Mouse (Mus musculus) stomach, postnatal 0 days (tissue): Measurements from ENCODE around the gene Fbxl17. TPM values are rescaled to one million over a fixed set of nuclear protein-coding genes. Genes with fewer than 3 reads are reported as not detected.

Experiments
- ATAC-seq: fragments of 200-750 bp; cut with Nextera tagmentation; 2 replicates; pipeline ENCODE4 v1.8.0; 2017; ENCODE audit not compliant: low FRiP score, low TSS enrichment
- DNase-seq: peaks from one replicate; pipeline ENCODE4 v3.0.0-alpha.2; 2016; ENCODE audit warnings: low spot score
- H3K27ac ChIP-seq: fragments of 300-500 bp; sonication (generic); replicated peaks from 2 replicates; pipeline ENCODE4 v1.5.1; 2014; ENCODE audit warnings: mild to moderate bottlenecking, control low read depth
- H3K27me3 ChIP-seq: fragments of 300-500 bp; sonication (generic); 2 replicates; pipeline ENCODE4 v1.6.1; 2014; ENCODE audit warnings: low read length; ENCODE audit not compliant: control insufficient read depth, insufficient read depth
- H3K36me3 ChIP-seq: fragments of 300-500 bp; sonication (generic); 2 replicates; pipeline ENCODE4 v1.6.1; 2014; ENCODE audit warnings: low read length, mixed read lengths; ENCODE audit not compliant: control insufficient read depth, insufficient read depth
- H3K4me1 ChIP-seq: fragments of 300-500 bp; sonication (generic); replicated peaks from 2 replicates; pipeline ENCODE4 v1.6.1; 2014; ENCODE audit warnings: antibody characterized with exemption; ENCODE audit not compliant: control insufficient read depth, insufficient read depth
- H3K4me2 ChIP-seq: fragments of 300-500 bp; sonication (generic); replicated peaks from 2 replicates; pipeline ENCODE4 v1.6.1; 2014; ENCODE audit warnings: low read depth, mild to moderate bottlenecking, control low read depth, moderate library complexity
- H3K4me3 ChIP-seq: fragments of 300-500 bp; sonication (generic); 2 replicates; pipeline ENCODE4 v1.5.1; 2014; ENCODE audit warnings: low read depth, low read length, control low read depth
- H3K9ac ChIP-seq: fragments of 300-500 bp; sonication (generic); 2 replicates; pipeline ENCODE4 v1.6.1; 2014; ENCODE audit warnings: mild to moderate bottlenecking, low read length, control low read depth, mixed read lengths
- H3K9me3 ChIP-seq: fragments of 300-500 bp; sonication (generic); 2 replicates; pipeline ENCODE4 v1.6.1; 2016; ENCODE audit warnings: low read length; ENCODE audit not compliant: control insufficient read depth
- CTCF ChIP-seq: IDR thresholded peaks from 2 replicates; pipeline ENCODE4 v1.5.1; 2016; ENCODE audit warnings: antibody characterized with exemption, low read depth, mild to moderate bottlenecking, moderate library complexity
- EP300 ChIP-seq: optimal IDR thresholded peaks from 2 replicates; pipeline ENCODE3; 2016; ENCODE audit warnings: antibody characterized with exemption
- WGBS: fragments of 180-500 bp; shearing (Covaris S2); extraction: QIAGEN DNeasy Blood & Tissue Kit; methylation state at CpG from one replicate; pipeline ENCODE4 v1.1.7; 2014; 5-methylcytosine and 5-hydroxymethylcytosine counted together
- polyA plus RNA-seq: library from polyadenylated mRNA; unstranded; fragments of >200 nt; fragmentation: Nextera tagmentation; extraction: Ambion mirVana; gene quantifications from 2 replicates; pipeline ENCODE4 v1.2.1, GENCODE M21; 2015

Fbxl17 gene
- polyA plus RNA-seq, 1 experiment from 2014 or later = 3.6 TPM

GRCm38 (mm10) chr17:63370977-63371376 is 128.8 kb downstream of the Fbxl17 start:
- no peaks in the 10 kb centered on the region for H3K4me1 ChIP-seq
- no peak for ATAC-seq
- WGBS = 71% methylated on average over 3 of the region's 3 CpGs
- H3K27me3 ChIP-seq = no peaks in the 10 kb centered on the region
- no peaks in the 10 kb centered on the region for H3K36me3 ChIP-seq
- no peak for DNase-seq
- TF ChIP-seq EP300 (no peak), CTCF (no peak)
- H3K9ac ChIP-seq = no peak overlapping the region
- H3K4me2 ChIP-seq = no peak overlapping the region
- H3K9me3 ChIP-seq = no peaks in the 10 kb centered on the region
- no peak overlapping the region for H3K27ac ChIP-seq
- no peak overlapping the region for H3K4me3 ChIP-seq

- no peak for DNase-seq
- Histone ChIP-seq H3K9ac (no peak overlapping the region), H3K4me1 (no peaks in the 10 kb centered on the region), H3K4me2 (no peak overlapping the region), H3K9me3 (no peaks in the 10 kb centered on the region), H3K27me3 (no peaks in the 10 kb centered on the region), H3K4me3 (no peak overlapping the region), H3K27ac (no peak overlapping the region), H3K36me3 (no peaks in the 10 kb centered on the region)
- TF ChIP-seq CTCF (no peak), EP300 (no peak)
- WGBS = 74% methylated on average over 8 of the region's 8 CpGs
- no peak for ATAC-seq
Measured at GRCm38 (mm10) chr17:63369631-63370310, 130.0 kb downstream of the Fbxl17 start.

DNA sequence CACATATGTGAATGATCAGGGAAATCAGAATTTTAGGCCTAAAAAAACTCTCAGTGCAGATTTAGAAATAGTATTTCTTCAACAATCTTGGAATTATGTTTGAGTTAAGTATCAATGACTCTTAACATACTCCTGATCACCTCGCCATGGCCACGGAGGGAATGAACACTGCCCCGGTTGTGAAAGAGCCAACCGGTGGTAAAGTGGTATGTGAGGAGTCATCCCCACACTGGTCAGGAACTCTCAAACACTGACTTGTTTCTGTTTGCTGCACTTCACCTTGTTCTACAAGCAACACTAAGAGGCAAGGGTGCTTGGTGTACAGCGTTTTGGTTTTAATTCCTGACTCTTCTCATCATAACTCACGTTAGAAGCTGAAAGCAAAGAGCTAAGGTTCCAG is 132.3 kb downstream of the Fbxl17 start:
- Histone ChIP-seq H3K9me3 (no peaks in the 10 kb centered on the region), H3K36me3 (no peaks in the 10 kb centered on the region), H3K27ac (no peak overlapping the region), H3K27me3 (no peaks in the 10 kb centered on the region), H3K4me2 (no peak overlapping the region), H3K4me3 (no peak overlapping the region), H3K4me1 (no peaks in the 10 kb centered on the region), H3K9ac (no peak overlapping the region)
- ATAC-seq (no peak), DNase-seq (no peak)
- TF ChIP-seq EP300 (no peak), CTCF (no peak)
- WGBS = 81% methylated on average over 6 of the region's 6 CpGs

- 45% methylated on average over 11 of the region's 11 CpGs for WGBS
- Histone ChIP-seq H3K4me1 (no peaks in the 10 kb centered on the region), H3K36me3 (no peaks in the 10 kb centered on the region), H3K27ac (0 out of 2 replicates have a peak overlapping the region, but pooled peaks have one; percentile 24), H3K27me3 (no peaks in the 10 kb centered on the region), H3K9ac (no peak overlapping the region; the same call in 1 of the 2 replicates), H3K4me3 (no peak overlapping the region), H3K4me2 (0 out of 2 replicates have a peak overlapping the region, but pooled peaks have one; percentile 8), H3K9me3 (no peaks in the 10 kb centered on the region)
- no peak for TF ChIP-seq EP300
- no peak for TF ChIP-seq CTCF
- ATAC-seq = no peak
- DNase-seq = no peak
Measured at GRCm38 (mm10) chr17:63366045-63366444, 133.8 kb downstream of the Fbxl17 start.

DNA sequence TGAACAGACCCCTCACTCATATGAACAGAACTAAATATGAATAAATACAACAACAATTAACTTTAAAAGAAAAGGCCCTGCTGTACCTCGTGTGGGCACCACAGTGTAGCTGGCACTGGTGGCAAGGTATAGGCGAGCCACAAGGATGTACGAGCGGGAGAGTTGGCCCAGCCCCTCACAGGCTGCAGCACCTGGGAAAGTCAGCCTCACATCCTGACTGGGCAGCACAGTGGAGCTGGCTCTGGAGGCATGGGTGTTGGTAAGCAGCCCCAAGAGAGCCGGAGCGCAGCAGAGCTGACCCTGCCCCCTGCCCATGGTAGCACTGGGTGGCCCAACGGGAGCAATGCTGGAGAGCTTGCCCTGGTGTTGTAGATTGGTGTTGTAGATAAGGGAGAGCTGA is 135.2 kb downstream of the Fbxl17 start:
- Histone ChIP-seq H3K36me3 (no peaks in the 10 kb centered on the region), H3K27me3 (no peaks in the 10 kb centered on the region), H3K9ac (no peak overlapping the region), H3K27ac (no peak overlapping the region), H3K9me3 (no peaks in the 10 kb centered on the region), H3K4me1 (no peaks in the 10 kb centered on the region), H3K4me2 (no peak overlapping the region), H3K4me3 (no peak overlapping the region)
- WGBS = 94% methylated on average over 7 of the region's 7 CpGs
- ATAC-seq = no peak
- no peak for DNase-seq
- no peak for TF ChIP-seq EP300
- no peak for TF ChIP-seq CTCF

DNA sequence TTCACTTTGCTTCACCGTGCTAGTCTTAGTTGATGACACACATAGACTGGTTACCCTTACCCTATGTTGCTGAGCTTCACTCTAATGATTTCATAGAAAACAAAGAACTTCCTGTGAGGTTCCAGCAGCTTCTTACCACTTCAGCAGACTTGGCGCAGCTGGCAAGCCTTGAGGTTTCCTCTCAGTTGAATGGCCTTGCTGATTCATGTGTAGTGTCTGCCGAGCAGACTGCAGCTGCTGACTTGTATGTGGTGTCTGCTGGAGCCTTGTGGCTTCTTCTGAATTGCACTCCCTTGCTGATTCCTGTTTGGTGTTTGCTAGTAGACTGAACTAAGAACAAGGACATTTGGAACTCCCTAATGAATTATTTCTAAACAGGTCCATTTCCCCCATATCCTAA is 137.6 kb downstream of the Fbxl17 start:
- Histone ChIP-seq H3K4me3 (no peak overlapping the region), H3K4me2 (no peak overlapping the region), H3K36me3 (no peaks in the 10 kb centered on the region), H3K9me3 (no peaks in the 10 kb centered on the region), H3K4me1 (no peaks in the 10 kb centered on the region), H3K9ac (no peak overlapping the region), H3K27ac (no peak overlapping the region), H3K27me3 (no peaks in the 10 kb centered on the region)
- DNase-seq (no peak), ATAC-seq (no peak)
- WGBS = 87% methylated on average over 3 of the region's 3 CpGs
- TF ChIP-seq EP300 (no peak), CTCF (no peak)
